Mouse (Mus musculus) gastrocnemius, postnatal 14 days (tissue): ENCODE measurements around the gene Nr6a1. TPM values are rescaled to one million over a fixed set of nuclear protein-coding genes. Genes with fewer than 3 reads are reported as not detected.

Experiments
- DNase-seq: peaks from one replicate; pipeline ENCODE4 v3.0.0; 2021; ENCODE audit warnings: mixed read lengths
- intact Hi-C: fragments of 180-260 bp; cut with DNase I; formaldehyde crosslinking; loops from one replicate; pipeline ENCODE4 v1.15.1; 2025; ENCODE audit warnings: low total_unique reads
- long read RNA-seq, 2 experiments: library from polyadenylated mRNA; stranded (forward); transcript quantifications; one replicate each; pipeline ENCODE4 v2.0.0; 2021
- total RNA-seq, 2 experiments: library from RNA; stranded (reverse); gene quantifications; 2 replicates each; pipeline ENCODE4 v1.2.3; 2021

The Nr6a1 gene
- total RNA-seq = 1 to 10 TPM; 1.5 to 2.1 TPM
- long read RNA-seq, experiment 1, partial matches to known transcripts = 0 of 3 reads
- long read RNA-seq, experiment 1, other reads (novel, unspliced or antisense) = 3 of 3 reads
- long read RNA-seq, experiment 2, full-length matches to known transcripts = 1 of 3 reads
- long read RNA-seq, experiment 2, partial matches to known transcripts = 0 of 3 reads
- long read RNA-seq, experiment 2, other reads (novel, unspliced or antisense) = 2 of 3 reads

DNA sequence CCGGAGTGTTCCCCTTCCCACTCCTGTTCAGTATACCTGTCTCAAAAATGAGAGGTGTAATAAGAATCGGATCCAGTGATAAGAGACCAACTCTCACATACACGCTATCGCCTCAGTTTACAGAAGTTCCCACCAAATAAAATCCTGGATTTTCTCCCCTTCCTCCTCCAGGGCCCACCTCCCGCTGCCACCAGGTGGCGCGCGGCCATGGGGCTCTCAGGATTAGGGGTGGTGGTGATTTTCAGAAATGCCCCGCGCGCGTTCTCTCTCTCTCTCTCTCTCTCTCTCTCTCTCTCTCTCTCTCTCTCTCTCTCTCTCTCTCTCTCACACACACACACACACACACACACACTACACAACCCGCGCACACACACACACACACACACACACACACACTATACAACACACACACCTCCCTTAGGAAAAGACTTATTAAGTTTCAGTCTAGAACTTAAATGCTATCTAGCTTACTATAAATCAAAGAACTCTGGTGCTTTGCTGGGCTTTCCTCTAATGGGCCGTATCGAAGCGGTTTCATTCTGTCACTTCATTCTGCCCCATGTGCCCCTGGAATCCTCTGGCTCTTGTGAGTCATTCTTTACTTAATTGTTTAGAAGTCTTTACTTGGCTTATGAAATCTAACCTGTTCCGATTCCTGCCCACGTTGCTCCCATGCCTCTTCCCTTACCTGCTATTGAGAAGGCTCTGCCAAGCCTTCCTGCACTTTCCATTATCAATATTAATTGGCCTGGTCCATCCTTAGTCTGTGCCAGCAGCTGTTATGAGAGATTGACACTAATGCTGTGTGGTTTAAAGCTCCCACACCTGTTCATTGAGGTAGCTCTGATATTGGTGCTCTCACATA, at the start of gene Nr6a1:
Gene Nr6a1, minus strand, starts transcription at position 574 of the 865 bp plus-strand sequence.
- intact Hi-C loops = no loop called here
- peak; percentile 78 for DNase-seq

DNA sequence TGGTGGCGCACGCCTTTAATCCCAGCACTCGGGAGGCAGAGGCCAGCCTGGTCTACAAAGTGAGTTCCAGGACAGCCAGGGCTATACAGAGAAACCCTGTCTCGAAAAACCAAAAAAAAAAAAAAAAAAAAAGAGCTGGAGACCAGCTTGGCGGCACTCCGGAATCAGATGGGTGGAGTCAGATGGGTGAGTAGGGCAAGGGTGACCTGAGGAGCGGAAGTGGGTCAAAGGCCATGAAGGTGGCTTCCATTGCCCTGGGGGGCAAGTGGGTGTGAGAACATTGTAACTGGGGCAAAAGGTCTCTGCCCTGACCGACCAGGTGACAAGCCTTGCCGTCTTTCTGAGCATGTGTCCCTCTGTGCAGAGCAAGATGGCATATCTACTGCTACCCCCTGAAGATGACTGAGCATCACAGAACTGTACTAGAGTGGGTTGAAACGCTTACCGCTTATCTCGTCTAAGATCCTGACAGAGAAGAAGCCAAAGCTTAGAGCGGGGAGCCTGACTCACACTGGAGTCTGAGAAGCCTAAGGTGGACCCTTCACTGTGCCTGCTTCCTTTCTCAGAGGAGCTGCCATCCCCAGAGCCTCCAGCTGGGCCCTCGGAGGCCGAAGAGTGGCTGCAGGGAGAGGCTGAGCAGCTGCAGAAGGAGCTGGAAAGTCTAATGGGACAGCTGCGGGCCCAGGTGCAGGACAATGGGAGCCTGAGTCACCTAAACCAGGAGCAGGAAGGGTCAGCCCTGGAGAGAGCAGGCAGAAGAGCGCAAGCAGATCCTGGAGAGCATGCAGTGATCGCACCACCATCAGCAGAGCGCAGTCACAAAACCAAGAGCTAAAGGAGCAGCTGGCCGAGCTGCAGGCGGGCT, 48.7 kb upstream of the Nr6a1 start:
- DNase-seq = no peak
- intact Hi-C loops = no loop called here

DNA sequence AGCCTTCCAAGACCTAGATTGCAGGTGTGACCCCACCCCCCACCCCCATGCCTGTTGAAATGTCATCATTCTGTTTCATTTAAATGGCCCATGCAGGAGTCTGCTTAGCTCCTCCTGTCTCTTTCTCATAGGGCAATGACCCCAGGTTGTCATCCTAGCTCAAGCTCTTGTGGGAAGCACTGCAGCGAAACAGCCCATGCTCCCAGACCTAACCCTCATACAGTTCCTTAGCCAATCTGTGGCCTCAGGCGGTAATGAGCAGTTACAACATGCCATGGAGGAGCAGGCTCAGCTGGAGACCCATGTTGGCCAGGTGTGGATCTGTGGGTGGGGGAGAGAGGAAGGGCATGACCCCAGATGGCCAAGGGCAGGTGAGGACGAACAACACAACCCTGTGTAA, 47.7 kb upstream of the Nr6a1 start:
- intact Hi-C loops = no loop called here
- DNase-seq = no peak

DNA sequence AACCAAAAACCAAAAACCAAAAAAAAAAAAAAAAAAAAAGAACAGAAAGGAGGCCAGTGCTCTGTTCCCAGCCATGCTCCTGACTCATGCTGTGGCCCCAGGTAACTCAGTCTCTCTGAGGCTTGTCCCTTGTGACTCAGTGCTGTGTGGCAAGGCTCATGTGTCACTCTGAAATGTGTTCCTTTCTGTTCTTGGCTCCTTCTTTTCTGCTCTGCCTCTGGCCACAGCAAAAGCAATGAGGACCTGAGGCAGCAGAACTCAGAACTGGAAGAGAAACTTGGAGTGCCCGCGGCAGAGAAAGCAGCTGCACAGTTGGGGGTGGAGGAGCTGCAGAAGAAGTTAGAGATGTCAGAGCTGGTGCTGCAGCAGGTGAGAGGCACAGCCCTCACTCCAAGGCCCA, 46.7 kb upstream of the Nr6a1 start:
- no peak for DNase-seq
- intact Hi-C loops = no loop called here

DNA sequence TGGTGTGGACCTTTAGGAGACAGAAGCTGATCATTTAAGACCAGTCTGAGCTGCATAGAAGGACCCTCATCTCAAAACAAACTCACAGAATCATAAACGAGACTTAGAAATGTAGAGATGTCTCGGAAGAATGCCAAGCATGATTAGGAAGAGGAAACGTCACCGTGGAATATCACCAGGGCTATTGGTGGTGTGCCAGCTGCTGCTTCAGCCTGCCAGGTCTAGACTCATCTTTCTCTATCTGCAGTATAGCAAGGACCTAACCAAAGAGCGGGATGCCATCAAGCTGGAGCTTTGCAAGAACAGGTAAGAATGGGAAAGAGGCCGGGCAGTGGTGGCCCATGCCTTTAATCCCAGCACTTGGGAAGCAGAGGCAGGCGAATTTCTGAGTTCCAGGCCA, 46.2 kb upstream of the Nr6a1 start:
- no peak for DNase-seq
- intact Hi-C loops = no loop called here

DNA sequence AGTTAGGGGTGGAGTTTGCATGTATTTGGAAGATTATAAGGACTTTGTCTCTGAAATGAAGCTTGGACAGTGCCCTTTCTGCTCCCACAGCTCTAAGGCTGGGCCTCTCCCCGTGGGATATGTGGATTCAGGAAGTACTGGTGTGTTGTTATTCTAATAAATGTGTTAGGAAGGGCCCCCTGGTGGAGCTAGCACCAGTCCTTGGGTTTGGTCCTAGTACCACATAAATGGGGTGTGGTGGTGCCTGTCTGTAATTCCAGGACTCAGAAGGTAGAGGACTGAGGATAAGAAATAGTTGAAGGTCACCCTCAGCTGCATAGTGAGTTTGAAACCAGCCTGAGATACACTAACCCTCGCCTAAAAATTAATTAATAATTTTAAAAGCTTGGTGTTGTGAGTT, 45.7 kb upstream of the Nr6a1 start:
- intact Hi-C loops = no loop called here
- DNase-seq = no peak

DNA sequence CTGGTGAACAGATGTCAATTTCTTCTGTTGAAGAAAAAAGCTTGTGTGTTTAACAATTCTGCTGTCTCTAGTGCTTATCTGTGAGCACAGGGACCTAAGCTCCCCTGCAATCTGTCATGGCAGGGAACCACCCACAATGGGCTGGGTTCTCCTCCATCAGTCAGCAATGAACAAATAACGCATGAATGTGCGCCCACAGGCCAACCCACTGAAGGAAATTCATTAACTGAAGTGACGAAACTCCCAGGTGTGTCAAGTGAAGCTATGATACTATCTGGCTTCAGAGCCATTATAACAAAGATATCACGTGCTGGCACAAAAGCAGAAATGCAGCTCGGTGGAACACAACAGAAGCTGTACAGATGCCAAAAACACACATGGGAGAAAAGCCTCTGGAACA, 42.6 kb upstream of the Nr6a1 start:
- intact Hi-C loops = no loop called here

DNA sequence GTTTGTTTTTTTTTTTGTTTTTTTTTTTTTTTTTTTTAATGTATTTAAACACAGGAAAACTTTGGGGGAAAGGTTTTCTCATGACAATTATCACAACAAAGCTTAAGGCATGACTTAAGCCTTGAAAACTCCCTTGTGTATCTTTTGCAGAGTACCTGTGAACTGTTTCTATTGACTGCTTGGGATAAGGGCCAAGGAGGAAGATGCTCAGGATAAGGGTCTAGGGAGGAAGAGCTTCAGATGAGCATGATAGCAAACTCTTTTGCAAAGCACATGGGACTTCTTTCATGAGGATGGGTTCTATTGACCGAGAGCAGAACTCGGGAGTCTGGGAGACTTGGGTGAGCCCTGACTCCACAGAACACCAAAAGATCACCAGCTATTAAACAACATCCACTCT, 42.2 kb upstream of the Nr6a1 start:
- DNase-seq = no peak
- intact Hi-C loops = no loop called here

More for the DNA sequence above, 42.6 kb upstream of the Nr6a1 start:
- no peak for DNase-seq

DNA sequence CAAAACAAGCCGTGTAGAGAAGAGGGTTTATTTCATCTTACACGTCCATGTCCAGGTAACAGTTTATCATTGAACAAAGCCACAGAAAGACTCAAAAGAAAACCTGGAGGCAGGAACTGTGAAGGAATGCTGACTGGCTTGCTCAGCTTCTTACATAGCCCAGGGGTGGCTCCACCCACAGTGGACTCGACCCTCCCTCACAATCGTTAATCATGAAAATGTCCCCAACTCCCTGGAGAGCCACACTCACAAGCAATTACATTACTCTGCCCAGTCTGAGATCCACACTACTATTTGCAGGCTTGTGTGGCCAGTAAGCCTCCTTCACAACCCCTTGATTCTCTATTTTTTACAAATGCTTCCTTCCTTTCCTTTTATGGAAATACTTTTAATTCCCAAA, 36.7 kb upstream of the Nr6a1 start:
- DNase-seq = no peak
- intact Hi-C loops = no loop called here

DNA sequence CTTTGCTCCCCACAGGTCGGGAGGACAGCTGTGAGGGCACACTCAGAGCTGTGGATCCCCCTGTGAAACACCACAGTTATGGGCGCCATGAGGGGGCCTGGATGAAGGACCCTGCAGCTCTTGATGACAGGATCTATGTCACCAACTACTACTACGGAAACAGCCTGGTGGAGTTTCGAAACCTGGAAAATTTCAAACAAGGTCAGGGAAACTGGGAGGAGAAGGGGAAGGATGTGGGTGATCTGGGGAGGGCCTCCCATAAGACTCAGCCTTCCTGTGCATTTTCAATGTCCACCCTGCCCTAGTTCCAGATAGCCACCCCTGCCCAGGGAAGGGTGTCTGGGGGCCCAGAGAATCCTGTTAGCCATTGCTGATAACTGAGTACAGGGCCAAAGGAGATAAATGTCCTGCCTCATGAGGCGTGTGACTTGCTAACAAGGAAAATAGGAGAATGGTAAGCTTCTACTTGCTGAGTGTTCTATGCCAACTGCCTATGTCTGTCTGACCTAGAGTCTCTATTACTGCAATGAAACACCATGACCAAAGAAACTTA, 30.3 kb upstream of the Nr6a1 start:
- no peak for DNase-seq
- intact Hi-C loops = no loop called here

DNA sequence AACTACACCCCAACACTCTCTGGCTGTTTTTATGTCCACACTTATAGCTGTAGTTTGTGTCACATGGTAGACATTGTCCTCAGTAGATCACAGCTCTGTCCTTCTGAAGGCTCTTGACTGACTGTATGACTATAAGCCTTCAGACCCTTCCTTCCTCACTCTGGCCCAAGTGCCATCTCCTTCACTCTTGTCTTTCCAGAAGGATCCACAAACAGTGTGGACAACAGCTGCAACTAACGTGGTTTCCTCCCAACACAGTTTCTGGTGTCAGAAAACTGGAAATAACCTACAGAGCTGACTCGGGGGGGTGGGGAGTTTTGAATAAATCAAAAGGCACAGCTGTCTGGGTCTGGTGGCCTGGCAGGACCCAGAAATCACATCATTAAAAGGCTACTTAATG, 28.6 kb upstream of the Nr6a1 start:
- intact Hi-C loops = no loop called here
- no peak for DNase-seq

DNA sequence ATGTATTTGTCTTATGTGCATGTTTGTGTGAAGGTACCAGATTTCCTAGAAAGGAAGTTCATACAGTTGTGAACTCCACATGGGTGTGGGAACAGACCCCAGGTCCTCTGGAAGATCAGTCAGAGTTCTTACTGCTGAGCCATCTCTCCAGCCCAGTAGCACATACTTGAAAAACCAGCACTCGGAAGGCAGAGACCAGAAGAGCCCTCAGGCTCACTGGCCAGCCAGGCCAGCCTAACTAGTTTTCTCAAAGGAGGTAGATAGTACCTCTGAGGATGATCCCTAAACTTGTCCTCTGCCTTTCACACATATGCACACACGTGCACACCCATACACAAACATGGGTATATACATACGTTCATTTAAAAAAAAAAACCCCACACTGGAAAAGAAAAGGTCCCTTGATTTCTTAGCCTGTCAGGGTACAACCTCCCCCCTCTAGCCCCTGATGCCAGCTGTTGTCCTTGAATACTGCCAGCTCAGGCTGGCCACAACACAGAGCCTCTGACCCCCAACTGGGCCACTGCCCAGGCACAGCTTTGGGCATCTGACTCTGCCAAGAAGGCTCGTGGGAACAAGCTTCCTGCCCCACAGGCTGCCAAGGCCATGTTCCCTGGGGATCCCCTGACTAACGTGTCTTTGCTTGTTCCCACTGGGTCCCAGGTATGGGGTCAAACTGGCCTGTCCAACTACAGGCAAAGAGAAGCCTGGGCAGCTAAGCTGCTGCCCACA, 25.8 kb upstream of the Nr6a1 start:
- DNase-seq = peak; percentile 82
- intact Hi-C loops = no loop called here

DNA sequence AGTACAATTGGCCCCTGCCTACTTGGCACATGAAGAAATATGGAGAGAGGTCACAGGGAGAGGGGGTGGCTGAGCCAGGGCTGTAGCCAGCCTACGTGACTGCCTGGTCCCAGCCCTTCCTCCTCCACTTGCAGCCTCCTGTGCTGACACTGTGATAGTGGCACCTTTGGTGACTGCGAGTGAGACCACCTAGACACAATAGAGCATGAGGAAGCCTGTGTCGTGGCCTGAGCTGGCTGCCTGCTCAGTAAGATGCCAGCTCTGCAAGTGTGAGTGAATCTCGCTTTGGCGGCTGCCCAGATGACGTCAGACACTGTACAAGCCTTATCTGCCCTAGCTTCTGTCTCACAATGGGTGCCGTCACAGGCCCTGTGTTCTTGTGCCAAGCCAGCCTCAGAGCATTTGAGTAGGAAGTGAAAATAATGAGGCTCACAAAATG, 22.8 kb upstream of the Nr6a1 start:
- intact Hi-C loops = no loop called here
- DNase-seq = peak; percentile 78

DNA sequence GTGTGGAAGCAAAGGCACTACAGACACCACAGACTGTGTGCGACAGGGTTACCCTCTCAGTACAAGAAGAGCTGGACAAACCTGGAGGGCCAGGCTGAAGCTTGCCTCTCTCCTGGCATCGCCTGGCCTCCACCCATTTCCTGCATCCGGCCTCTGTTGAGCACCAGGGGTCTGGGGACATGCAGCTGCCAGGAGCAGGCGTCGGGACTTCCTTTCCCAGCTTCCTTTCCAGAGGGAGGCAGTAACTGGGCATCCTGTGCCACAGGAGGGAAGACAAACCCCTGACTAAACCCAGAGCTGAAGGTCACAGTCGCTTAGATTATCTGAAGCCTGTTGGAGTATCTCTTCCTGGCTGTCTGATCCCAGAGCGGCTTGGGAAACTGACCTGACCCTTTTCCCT, 20.1 kb upstream of the Nr6a1 start:
- DNase-seq = no peak
- intact Hi-C loops = no loop called here

DNA sequence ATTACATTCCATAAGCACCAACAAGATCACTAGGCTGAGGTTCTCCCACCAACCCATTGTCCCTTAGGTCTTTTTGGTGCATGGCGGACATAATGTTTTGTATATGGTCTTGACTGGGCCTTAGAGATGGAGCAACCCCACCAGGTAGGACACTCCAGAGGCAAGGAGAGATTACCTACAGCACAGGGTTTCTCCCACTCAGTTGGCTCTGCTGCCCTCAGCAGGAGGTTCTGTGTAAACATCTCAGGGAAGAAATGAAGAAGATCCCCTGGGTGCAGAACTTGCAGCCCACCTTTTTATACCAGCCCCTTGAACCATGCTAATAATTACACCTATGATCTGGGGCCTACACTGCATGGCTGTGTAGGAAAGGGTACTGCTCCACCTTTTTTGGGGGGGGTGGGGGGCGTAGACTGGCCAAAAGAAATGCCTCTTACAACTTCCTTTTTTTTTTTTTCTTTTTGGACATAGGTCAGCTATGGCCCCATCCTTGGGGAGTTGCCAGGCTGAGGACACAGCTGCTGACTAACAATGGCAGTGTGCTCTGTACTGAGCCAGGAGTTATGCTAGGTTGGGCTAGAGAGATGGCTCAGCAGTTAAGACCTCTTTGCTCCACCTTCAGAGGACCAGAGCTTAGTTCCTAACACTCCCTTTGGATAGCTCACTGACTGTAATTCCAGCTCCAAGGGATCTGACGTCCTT, 17.1 kb upstream of the Nr6a1 start:
- peak; percentile 69 for DNase-seq

DNA sequence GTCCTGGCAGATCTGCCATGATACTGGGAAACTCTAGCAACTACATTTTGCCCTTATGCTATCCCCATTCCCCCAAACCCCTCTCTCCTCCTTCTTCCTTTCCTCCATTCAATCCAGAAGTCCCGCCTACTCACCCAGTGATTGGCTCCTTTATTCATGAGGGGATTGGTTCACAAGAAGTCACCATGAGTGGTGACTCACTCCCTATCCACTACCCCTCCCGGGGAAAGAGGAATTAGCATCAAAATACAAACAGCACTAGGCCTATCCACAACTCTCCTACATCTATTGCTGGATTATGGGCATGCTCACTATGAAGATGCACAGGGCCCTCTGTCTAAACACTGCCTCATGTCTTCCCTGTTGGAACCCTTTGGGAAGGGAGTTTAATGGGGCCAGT, 16.5 kb upstream of the Nr6a1 start:
- DNase-seq = no peak
- intact Hi-C loops = no loop called here

More for the DNA sequence above, 17.1 kb upstream of the Nr6a1 start:
- intact Hi-C loops = no loop called here

DNA sequence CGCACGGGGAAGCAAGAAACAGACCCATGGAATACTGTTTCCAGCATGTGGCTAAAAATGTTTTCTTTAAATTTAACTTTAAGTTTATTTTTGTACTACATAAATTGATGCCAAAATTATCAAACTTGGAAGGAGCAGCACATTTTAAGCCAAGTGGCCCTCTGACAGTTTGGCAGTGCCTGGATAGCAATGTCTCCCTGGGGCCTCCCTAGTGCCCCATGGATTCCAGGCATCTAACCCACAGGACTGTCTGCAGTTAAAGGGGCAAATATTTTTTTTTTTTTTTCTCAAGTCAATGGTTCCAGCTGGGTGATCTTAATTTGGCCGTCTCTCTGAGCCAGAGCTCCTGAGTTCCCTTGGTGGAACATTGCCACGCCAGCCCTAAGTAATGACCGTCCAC, 15.7 kb upstream of the Nr6a1 start:
- DNase-seq = no peak
- intact Hi-C loops = no loop called here

DNA sequence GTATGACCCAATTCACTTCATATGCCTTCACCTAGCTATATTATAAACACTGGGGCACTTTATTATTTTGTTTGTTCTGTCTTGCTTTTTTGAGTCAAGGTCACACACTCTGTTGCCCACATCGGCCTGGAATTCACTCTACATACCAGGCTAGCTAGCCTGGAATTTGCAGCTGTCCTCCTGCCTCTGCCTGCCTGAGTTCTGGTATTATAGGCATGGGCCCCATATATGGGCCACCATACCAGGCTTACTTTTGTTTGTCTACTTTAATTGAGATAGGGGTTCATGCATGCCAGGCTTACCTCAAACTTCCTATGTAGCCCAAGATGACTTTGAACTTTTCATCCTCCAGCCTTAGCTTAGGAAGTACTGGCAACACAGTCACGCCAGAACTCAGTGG, 14.4 kb upstream of the Nr6a1 start:
- intact Hi-C loops = no loop called here
- no peak for DNase-seq

DNA sequence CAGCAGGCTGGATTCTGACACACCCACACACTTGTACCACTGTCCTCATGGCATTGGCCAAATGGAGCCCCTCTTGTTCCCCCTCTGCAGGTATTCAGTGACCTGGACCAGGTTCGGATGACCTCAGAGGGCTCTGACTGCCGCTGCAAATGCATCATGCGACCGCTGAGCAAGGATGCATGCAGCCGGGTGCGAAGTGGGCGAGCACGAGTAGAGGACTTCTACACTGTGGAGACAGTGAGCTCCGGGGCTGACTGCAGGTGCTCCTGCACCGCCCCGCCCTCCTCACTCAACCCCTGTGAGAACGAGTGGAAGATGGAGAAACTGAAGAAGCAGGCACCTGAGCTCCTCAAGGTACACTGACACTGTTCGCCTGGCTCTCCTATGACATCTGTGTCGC, 13.9 kb upstream of the Nr6a1 start:
- intact Hi-C loops = no loop called here
- no peak for DNase-seq
